Mouse (Mus musculus) neural tube, embryonic 13.5 days (tissue): ENCODE results near the gene Mllt10. TPM values are rescaled to one million over a fixed set of nuclear protein-coding genes. Genes with fewer than 3 reads are reported as not detected.
A peak's percentile ranks its signal among the peaks of the same experiment; 100 is the strongest.

Experiments used
- ATAC-seq: fragments of 200-750 bp; cut with Nextera tagmentation; 2 replicates; pipeline ENCODE4 v1.8.0; 2017; ENCODE audit warnings: low read depth, mild to moderate bottlenecking, moderate TSS enrichment, moderate library complexity
- H3K27ac ChIP-seq: fragments of 300-500 bp; sonication (generic); replicated peaks from 2 replicates; pipeline ENCODE4 v1.5.1; 2015; ENCODE audit warnings: moderate library complexity, mild to moderate bottlenecking, inconsistent platforms
- H3K27me3 ChIP-seq: fragments of 300-500 bp; sonication (generic); 2 replicates; pipeline ENCODE4 v1.6.1; 2015; ENCODE audit warnings: mild to moderate bottlenecking, inconsistent platforms
- H3K36me3 ChIP-seq: fragments of 300-500 bp; sonication (generic); 2 replicates; pipeline ENCODE4 v1.6.1; 2015; ENCODE audit warnings: mild to moderate bottlenecking, inconsistent platforms
- H3K4me1 ChIP-seq: fragments of 300-500 bp; sonication (generic); replicated peaks from 2 replicates; pipeline ENCODE4 v1.6.1; 2015; ENCODE audit warnings: inconsistent platforms
- H3K4me2 ChIP-seq: fragments of 300-500 bp; sonication (generic); 2 replicates; pipeline ENCODE4 v1.6.1; 2015; ENCODE audit warnings: inconsistent platforms, mild to moderate bottlenecking, moderate library complexity
- H3K4me3 ChIP-seq: fragments of 300-500 bp; sonication (generic); 2 replicates; pipeline ENCODE4 v1.5.1; 2015; ENCODE audit warnings: mild to moderate bottlenecking, inconsistent platforms
- H3K9ac ChIP-seq: fragments of 300-500 bp; sonication (generic); 2 replicates; pipeline ENCODE4 v1.6.1; 2015; ENCODE audit warnings: moderate library complexity, mild to moderate bottlenecking, inconsistent platforms
- H3K9me3 ChIP-seq: fragments of 300-500 bp; sonication (generic); 2 replicates; pipeline ENCODE4 v1.6.1; 2016; ENCODE audit warnings: inconsistent platforms
- WGBS: fragments of 180-500 bp; shearing (Covaris S2); methylation state at CpG from one replicate; pipeline ENCODE4 v1.1.7; 2015; 5-methylcytosine and 5-hydroxymethylcytosine counted together
- polyA plus RNA-seq: library from polyadenylated mRNA; unstranded; fragments of >200 nt; fragmentation: Nextera tagmentation; extraction: Ambion mirVana; gene quantifications from 2 replicates; pipeline ENCODE4 v1.2.1, GENCODE M21; 2015

The Mllt10 gene
- polyA plus RNA-seq, 1 experiment from 2014 or later = 63.1 TPM

GRCm38 (mm10) chr2:18156131-18156530 lies 101.1 kb downstream of the Mllt10 start:
- no peak for ATAC-seq
- 92% methylated on average over 3 of the region's 3 CpGs for WGBS
- Histone ChIP-seq H3K4me2 (no peak overlapping the region), H3K9me3 (no peaks in the 10 kb centered on the region), H3K4me1 (no peaks in the 10 kb centered on the region), H3K9ac (no peak overlapping the region), H3K27me3 (no peaks in the 10 kb centered on the region), H3K36me3 (peaks cover 25% of the 10 kb centered on the region), H3K4me3 (no peak overlapping the region), H3K27ac (no peak overlapping the region)

DNA sequence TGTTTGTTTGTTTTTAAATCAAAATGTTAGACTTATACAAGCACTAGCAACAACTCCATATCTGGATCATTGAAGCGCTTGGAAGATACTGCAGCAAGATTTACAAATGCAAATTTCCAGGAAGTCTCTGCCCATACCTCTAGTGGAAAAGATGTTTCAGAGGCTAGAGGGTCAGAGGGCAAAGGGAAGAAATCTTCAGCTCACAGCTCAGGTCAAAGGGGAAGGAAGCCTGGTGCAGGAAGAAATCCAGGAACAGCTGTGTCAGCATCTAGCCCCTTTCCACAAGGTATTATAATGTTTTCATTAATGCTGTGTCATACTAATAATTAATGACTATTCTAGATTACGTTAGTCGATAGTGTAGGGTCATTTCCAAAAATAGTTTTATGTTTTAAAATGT lies 104.4 kb downstream of the Mllt10 start:
- Histone ChIP-seq H3K4me1 (no peaks in the 10 kb centered on the region), H3K9ac (no peak overlapping the region), H3K4me2 (no peak overlapping the region), H3K9me3 (no peaks in the 10 kb centered on the region), H3K27ac (no peak overlapping the region), H3K27me3 (no peaks in the 10 kb centered on the region), H3K36me3 (peaks cover 29% of the 10 kb centered on the region), H3K4me3 (no peak overlapping the region)
- no peak for ATAC-seq
- 79% methylated on average over 3 of the region's 3 CpGs for WGBS

- H3K4me2 ChIP-seq = no peak overlapping the region
- no peak for ATAC-seq
- peaks cover 5% of the 10 kb centered on the region for H3K4me1 ChIP-seq
- H3K27ac ChIP-seq = no peak overlapping the region
- no peaks in the 10 kb centered on the region for H3K27me3 ChIP-seq
- H3K36me3 ChIP-seq = peaks cover 21% of the 10 kb centered on the region
- no peak overlapping the region for H3K9ac ChIP-seq
- 89% methylated on average over 5 of the region's 5 CpGs for WGBS
- H3K4me3 ChIP-seq = no peak overlapping the region
- no peaks in the 10 kb centered on the region for H3K9me3 ChIP-seq
These were observed 106.0 kb downstream of the Mllt10 start for GRCm38 (mm10) chr2:18160992-18161391.

DNA sequence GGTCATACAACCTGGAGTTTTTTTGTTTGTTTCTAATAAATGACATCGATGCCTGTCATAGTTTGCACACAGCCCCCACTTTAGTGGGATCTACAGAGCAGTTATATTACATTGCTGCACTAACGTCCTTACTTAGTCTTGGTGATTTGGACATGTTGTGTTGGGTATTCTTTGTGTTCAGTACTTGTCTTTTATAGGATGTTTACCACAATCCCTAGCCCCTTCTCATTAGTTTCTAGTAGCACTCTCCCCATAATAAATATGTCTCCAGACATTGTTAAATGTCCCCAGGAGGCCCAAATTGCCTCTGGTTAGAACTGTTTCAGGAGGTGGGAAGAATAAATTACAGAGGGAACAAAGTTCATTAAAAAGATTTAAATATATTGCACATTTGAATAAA lies 110.5 kb downstream of the Mllt10 start:
- peak; percentile 55 for ATAC-seq
- 46% methylated on average over 2 of the region's 2 CpGs for WGBS
- H3K4me1 ChIP-seq = peaks cover 5% of the 10 kb centered on the region

DNA sequence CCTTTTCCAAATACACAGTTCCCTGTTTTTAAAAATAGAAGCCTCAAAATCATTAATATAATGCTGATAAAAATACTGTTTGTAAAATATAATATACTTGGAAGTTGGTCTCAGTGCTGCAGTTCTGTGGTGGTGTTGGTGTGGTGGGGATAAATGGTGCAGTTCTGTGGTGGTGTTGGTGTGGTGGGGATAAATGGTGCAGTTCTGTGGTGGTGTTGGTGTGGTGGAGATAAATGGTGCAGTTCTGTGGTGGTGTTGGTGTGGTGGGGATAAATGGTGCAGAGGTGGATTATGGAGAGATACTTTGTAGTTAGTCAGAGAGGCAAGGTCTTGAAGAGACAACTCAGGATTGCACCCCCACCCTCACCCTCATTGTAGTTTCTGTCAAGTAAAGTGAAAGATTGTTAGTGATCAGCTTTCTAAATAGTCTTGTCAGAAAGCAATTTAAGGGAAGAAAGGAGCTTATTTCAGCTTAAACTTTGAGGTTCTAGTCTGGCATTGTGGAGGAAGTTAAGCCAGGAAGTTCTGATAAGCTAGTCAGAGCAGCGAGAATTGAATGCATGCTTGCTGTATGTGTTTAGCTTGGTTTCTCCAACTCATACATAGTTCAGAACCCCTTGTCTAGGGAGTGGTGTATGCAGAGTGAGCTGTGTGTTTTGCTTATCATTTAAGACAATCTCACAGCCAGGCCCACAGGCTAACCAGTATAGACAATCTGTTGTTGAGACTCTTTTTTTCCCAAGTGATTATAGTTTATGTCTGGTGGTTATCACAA lies 114.3 kb downstream of the Mllt10 start:
- H3K27ac ChIP-seq = no peak overlapping the region
- no peak overlapping the region for H3K4me3 ChIP-seq
- peaks cover 16% of the 10 kb centered on the region; the same call in 1 of the 2 replicates for H3K36me3 ChIP-seq
- no peaks in the 10 kb centered on the region for H3K27me3 ChIP-seq
- no peak overlapping the region for H3K4me2 ChIP-seq
- ATAC-seq = no peak
- H3K4me1 ChIP-seq = peaks cover 5% of the 10 kb centered on the region
- no peaks in the 10 kb centered on the region for H3K9me3 ChIP-seq
- 82% methylated on average over 1 of the region's 1 CpGs for WGBS
- H3K9ac ChIP-seq = no peak overlapping the region

More for the DNA sequence above, 110.5 kb downstream of the Mllt10 start:
- Histone ChIP-seq H3K9ac (no peak overlapping the region), H3K4me2 (no peak overlapping the region), H3K27me3 (no peaks in the 10 kb centered on the region), H3K36me3 (peaks cover 20% of the 10 kb centered on the region), H3K9me3 (no peaks in the 10 kb centered on the region), H3K27ac (no peak overlapping the region), H3K4me3 (no peak overlapping the region)

DNA sequence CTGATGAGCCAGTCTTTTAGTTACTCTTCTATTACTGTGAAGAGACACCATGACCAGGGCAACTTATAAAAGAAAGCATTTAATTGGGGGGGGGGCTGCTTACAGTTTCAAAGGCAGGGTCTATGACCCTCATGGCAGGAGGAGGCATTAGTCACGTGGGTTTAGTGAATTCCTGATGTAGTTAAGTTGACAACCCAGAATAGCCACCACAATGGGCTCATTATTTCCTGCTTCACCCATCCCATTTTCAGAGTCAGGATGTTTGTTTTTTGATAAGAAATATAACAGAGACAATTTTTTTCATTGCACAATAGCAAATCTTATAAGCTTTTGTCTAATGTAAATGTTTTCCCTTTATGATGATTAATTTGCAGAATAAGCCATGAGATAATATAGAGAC lies 120.2 kb downstream of the Mllt10 start:
- no peaks in the 10 kb centered on the region for H3K27me3 ChIP-seq
- WGBS = 45% methylated on average over 1 of the region's 1 CpGs
- H3K27ac ChIP-seq = no peak overlapping the region
- no peak for ATAC-seq
- no peak overlapping the region for H3K4me3 ChIP-seq
- no peak overlapping the region for H3K4me2 ChIP-seq
- peaks cover 42% of the 10 kb centered on the region for H3K36me3 ChIP-seq
- no peak overlapping the region for H3K9ac ChIP-seq
- H3K9me3 ChIP-seq = no peaks in the 10 kb centered on the region
- no peaks in the 10 kb centered on the region for H3K4me1 ChIP-seq

- 90% methylated on average over 3 of the region's 3 CpGs for WGBS
- no peak overlapping the region for H3K27ac ChIP-seq
- no peaks in the 10 kb centered on the region for H3K4me1 ChIP-seq
- no peak overlapping the region for H3K4me3 ChIP-seq
- ATAC-seq = no peak
- H3K9ac ChIP-seq = no peak overlapping the region
- no peaks in the 10 kb centered on the region for H3K9me3 ChIP-seq
- H3K27me3 ChIP-seq = no peaks in the 10 kb centered on the region
- peaks cover 45% of the 10 kb centered on the region for H3K36me3 ChIP-seq
- H3K4me2 ChIP-seq = no peak overlapping the region
These were observed 121.2 kb downstream of the Mllt10 start for GRCm38 (mm10) chr2:18176235-18176634.

DNA sequence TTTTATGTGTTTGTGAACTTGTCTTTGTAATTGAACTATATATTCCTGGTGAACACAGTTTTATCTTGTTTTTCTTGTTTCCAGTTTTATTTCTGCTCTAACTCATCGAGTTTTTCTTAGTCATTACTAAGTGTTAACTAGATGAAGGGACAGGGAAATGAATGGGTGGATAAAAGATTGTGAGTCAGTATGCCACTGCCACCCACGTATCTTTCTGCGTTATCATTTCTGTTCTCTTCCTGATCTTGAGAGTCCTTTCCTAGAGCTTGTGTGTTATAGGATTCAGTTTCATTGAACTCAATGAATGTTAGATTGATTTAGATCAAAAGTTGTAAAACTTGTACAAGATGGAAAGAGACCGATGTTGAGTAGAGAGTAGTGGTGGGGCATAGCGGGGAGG lies 125.3 kb downstream of the Mllt10 start:
- H3K36me3 ChIP-seq = peaks cover 46% of the 10 kb centered on the region
- H3K27ac ChIP-seq = no peak overlapping the region
- no peak overlapping the region for H3K4me3 ChIP-seq
- H3K9ac ChIP-seq = no peak overlapping the region
- H3K4me1 ChIP-seq = no peaks in the 10 kb centered on the region
- WGBS = 96% methylated on average over 5 of the region's 5 CpGs
- ATAC-seq = no peak
- H3K27me3 ChIP-seq = no peaks in the 10 kb centered on the region
- no peaks in the 10 kb centered on the region for H3K9me3 ChIP-seq
- H3K4me2 ChIP-seq = no peak overlapping the region

GRCm38 (mm10) chr2:18181631-18182030 lies 126.6 kb downstream of the Mllt10 start:
- Histone ChIP-seq H3K4me2 (no peak overlapping the region), H3K9me3 (no peaks in the 10 kb centered on the region), H3K4me3 (no peak overlapping the region), H3K27me3 (no peaks in the 10 kb centered on the region), H3K27ac (no peak overlapping the region), H3K36me3 (peaks cover 43% of the 10 kb centered on the region), H3K9ac (no peak overlapping the region), H3K4me1 (no peaks in the 10 kb centered on the region)
- 94% methylated on average over 3 of the region's 3 CpGs for WGBS
- ATAC-seq = no peak

- no peaks in the 10 kb centered on the region for H3K9me3 ChIP-seq
- no peak overlapping the region for H3K4me3 ChIP-seq
- H3K4me2 ChIP-seq = no peak overlapping the region
- H3K4me1 ChIP-seq = no peaks in the 10 kb centered on the region
- H3K9ac ChIP-seq = no peak overlapping the region
- no peak for ATAC-seq
- no peaks in the 10 kb centered on the region for H3K27me3 ChIP-seq
- no peak overlapping the region for H3K27ac ChIP-seq
- peaks cover 43% of the 10 kb centered on the region for H3K36me3 ChIP-seq
These were observed 128.0 kb downstream of the Mllt10 start for GRCm38 (mm10) chr2:18183079-18183478.

- WGBS = 89% methylated on average over 2 of the region's 2 CpGs
- Histone ChIP-seq H3K36me3 (peaks cover 48% of the 10 kb centered on the region), H3K4me1 (no peaks in the 10 kb centered on the region), H3K4me3 (no peak overlapping the region), H3K9me3 (no peaks in the 10 kb centered on the region), H3K9ac (no peak overlapping the region), H3K27ac (no peak overlapping the region), H3K4me2 (no peak overlapping the region), H3K27me3 (no peaks in the 10 kb centered on the region)
- no peak for ATAC-seq
These were observed 133.3 kb downstream of the Mllt10 start for GRCm38 (mm10) chr2:18188367-18188766.

- 81% methylated on average over 4 of the region's 4 CpGs for WGBS
- no peak overlapping the region for H3K27ac ChIP-seq
These were observed 140.2 kb downstream of the Mllt10 start for GRCm38 (mm10) chr2:18195285-18195684.

More at GRCm38 (mm10) chr2:18195285-18195684, 140.2 kb downstream of the Mllt10 start:
- ATAC-seq = 0 out of 2 replicates have a peak, but pooled peaks have one; percentile 47
- Histone ChIP-seq H3K27me3 (no peaks in the 10 kb centered on the region), H3K4me1 (peaks cover 5% of the 10 kb centered on the region; the same call in 1 of the 2 replicates), H3K9me3 (no peaks in the 10 kb centered on the region), H3K4me3 (no peak overlapping the region), H3K4me2 (no peak overlapping the region), H3K9ac (no peak overlapping the region), H3K36me3 (peaks cover 48% of the 10 kb centered on the region)
